Comparison of ENCODE assay signal across 8 mouse cellular contexts in genomic region chr15:77305852-77306546, GRCm38 (mm10). TPM values are rescaled to one million over a fixed set of nuclear protein-coding genes. Genes with fewer than 3 reads are reported as not detected.
DNase-seq lines count a peak whose midpoint lies in the region; ATAC-seq and TF ChIP-seq lines count a peak whose summit lies in the region.

No protein-coding gene starts in this region.

- peak overlapping the region; percentile 64 for H3K4me2 ChIP-seq in heart, embryonic 15.5 days
- H3K4me2 ChIP-seq in lung, embryonic 15.5 days = peak overlapping the region; percentile 65

- no peak for DNase-seq in G1E (ENCODE audit: low spot score)
- DNase-seq in fibroblast of lung, adult 2 months (ENCODE audit: low read depth) = peak; percentile 53
- DNase-seq in kidney, postnatal 14 days = peak; percentile 54
- DNase-seq in right cerebral cortex, postnatal 10 days (ENCODE audit: low spot score in 2 of 2) = peak; percentile 47 to 56
- DNase-seq in thymus, postnatal 36 days = no peak

- H3K36me3 ChIP-seq in G1E (replicated peaks) = no peaks in the 10 kb centered on the region
- no peaks in the 10 kb centered on the region for H3K36me3 ChIP-seq in heart, embryonic 15.5 days
- H3K36me3 ChIP-seq in lung, embryonic 15.5 days = no peaks in the 10 kb centered on the region

- 2% methylated on average over 54 of the region's 54 CpGs for WGBS in bone marrow, adult 2 months
- under 1% methylated on average over 54 of the region's 54 CpGs for WGBS in heart, embryonic 15.5 days
- WGBS in lung, embryonic 15.5 days = under 1% methylated on average over 53 of the region's 54 CpGs

- TF ChIP-seq CTCF in G1E (IDR thresholded peaks at IDR 0.05; ENCODE audit: low read depth, low read length) = no peak
- no peak for TF ChIP-seq CTCF in bone marrow, adult 2 months (IDR thresholded peaks at IDR 0.05; ENCODE audit: control insufficient read depth, insufficient read depth, low read length)

- peaks cover 42% of the 10 kb centered on the region for H3K27me3 ChIP-seq in G1E (ENCODE audit: insufficient read depth, low read length)
- no peaks in the 10 kb centered on the region for H3K27me3 ChIP-seq in heart, embryonic 15.5 days
- H3K27me3 ChIP-seq in lung, embryonic 15.5 days = no peaks in the 10 kb centered on the region

- peak overlapping the region; percentile 73 for H3K4me3 ChIP-seq in G1E (ENCODE audit: low read depth, low read length)
- peak overlapping the region; percentile 4 for H3K4me3 ChIP-seq in bone marrow, adult 2 months (replicated peaks; ENCODE audit: control insufficient read depth, low read depth, low read length)
- peak overlapping the region; percentile 82 for H3K4me3 ChIP-seq in heart, embryonic 15.5 days
- peak overlapping the region; percentile 75 for H3K4me3 ChIP-seq in lung, embryonic 15.5 days

- peaks cover 19% of the 10 kb centered on the region for H3K4me1 ChIP-seq in G1E (ENCODE audit: insufficient read depth, low read depth, low read length)
- no peaks in the 10 kb centered on the region; the same call in 1 of the 2 replicates for H3K4me1 ChIP-seq in bone marrow, adult 2 months (ENCODE audit: control insufficient read depth, insufficient read depth, low read length)
- peaks cover 36% of the 10 kb centered on the region for H3K4me1 ChIP-seq in heart, embryonic 15.5 days (replicated peaks)
- peaks cover 27% of the 10 kb centered on the region for H3K4me1 ChIP-seq in lung, embryonic 15.5 days

- ATAC-seq in G1E (ENCODE audit: extremely low read depth, insufficient number of reproducible peaks, low FRiP score, poor library complexity, severe bottlenecking) = no peak
- peak; percentile 24 for ATAC-seq in heart, embryonic 15.5 days (replicated peaks; ENCODE audit: insufficient number of reproducible peaks, insufficient read depth, low FRiP score, low read depth)
- peak; percentile 40 for ATAC-seq in lung, embryonic 15.5 days (ENCODE audit: borderline replicate concordance, extremely low read depth, low FRiP score, low TSS enrichment)

- no peak overlapping the region; the same call in 1 of the 2 replicates for H3K27ac ChIP-seq in bone marrow, adult 2 months (ENCODE audit: control insufficient read depth, insufficient read depth, low read depth, low read length, poor library complexity)
- H3K27ac ChIP-seq in heart, embryonic 15.5 days = peak overlapping the region; percentile 100
- peak overlapping the region; percentile 99 for H3K27ac ChIP-seq in lung, embryonic 15.5 days

- peak overlapping the region; percentile 98 for H3K9ac ChIP-seq in heart, embryonic 15.5 days
- H3K9ac ChIP-seq in lung, embryonic 15.5 days = peak overlapping the region; percentile 86

- no peak for TF ChIP-seq POLR2A in bone marrow, adult 2 months (IDR thresholded peaks at IDR 0.05; ENCODE audit: borderline replicate concordance, control insufficient read depth, low read depth, low read length)

- no peaks in the 10 kb centered on the region for H3K9me3 ChIP-seq in G1E (replicated peaks)
- no peaks in the 10 kb centered on the region for H3K9me3 ChIP-seq in heart, embryonic 15.5 days (replicated peaks)
- no peaks in the 10 kb centered on the region for H3K9me3 ChIP-seq in lung, embryonic 15.5 days

RNA-seq across cellular contexts. Expression of gene Rbfox2, which starts 0.8 kb away (rescaled TPM):
- total RNA-seq in G1E (2014; fragmentation: Nextera tagmentation) (3.8 and 6.5 TPM in 2 replicates), G1E (2017) (1.5 and 2.3 TPM in 2 replicates)
- 1.1 and 2.1 TPM in 2 replicates for polyA plus RNA-seq in G1E (2012)
- 2.6 and 6.1 TPM in 2 replicates for polyA plus RNA-seq in bone marrow, adult 2 months (2011; ENCODE audit: insufficient read depth, insufficient read length, low replicate concordance, missing spikeins)
- polyA plus RNA-seq in heart, embryonic 15.5 days (2015; fragmentation: Nextera tagmentation; extraction: Ambion mirVana) = 54.6 and 61.2 TPM in 2 replicates
- polyA plus RNA-seq in lung, embryonic 15.5 days (2015; fragmentation: Nextera tagmentation; extraction: Ambion mirVana) = 41.8 and 43.3 TPM in 2 replicates

Comparison
In these comparisons a context has a peak if more than half of its experiments do, and no peak if none do; other contexts are left out.
1. DNase-seq: peak in fibroblast of lung, adult 2 months (single experiment), kidney, postnatal 14 days (single experiment) and right cerebral cortex, postnatal 10 days (2 of 2); none in G1E (single experiment) and thymus, postnatal 36 days (0 of 2).
2. H3K4me3 ChIP-seq: peak in every context shown above with its lines; median percentile 82 in heart, embryonic 15.5 days; 75 in lung, embryonic 15.5 days; 73 in G1E; 4 in bone marrow, adult 2 months.